Mouse (Mus musculus): ENCODE data around the gene Runx1.

Gene Runx1

DNA sequence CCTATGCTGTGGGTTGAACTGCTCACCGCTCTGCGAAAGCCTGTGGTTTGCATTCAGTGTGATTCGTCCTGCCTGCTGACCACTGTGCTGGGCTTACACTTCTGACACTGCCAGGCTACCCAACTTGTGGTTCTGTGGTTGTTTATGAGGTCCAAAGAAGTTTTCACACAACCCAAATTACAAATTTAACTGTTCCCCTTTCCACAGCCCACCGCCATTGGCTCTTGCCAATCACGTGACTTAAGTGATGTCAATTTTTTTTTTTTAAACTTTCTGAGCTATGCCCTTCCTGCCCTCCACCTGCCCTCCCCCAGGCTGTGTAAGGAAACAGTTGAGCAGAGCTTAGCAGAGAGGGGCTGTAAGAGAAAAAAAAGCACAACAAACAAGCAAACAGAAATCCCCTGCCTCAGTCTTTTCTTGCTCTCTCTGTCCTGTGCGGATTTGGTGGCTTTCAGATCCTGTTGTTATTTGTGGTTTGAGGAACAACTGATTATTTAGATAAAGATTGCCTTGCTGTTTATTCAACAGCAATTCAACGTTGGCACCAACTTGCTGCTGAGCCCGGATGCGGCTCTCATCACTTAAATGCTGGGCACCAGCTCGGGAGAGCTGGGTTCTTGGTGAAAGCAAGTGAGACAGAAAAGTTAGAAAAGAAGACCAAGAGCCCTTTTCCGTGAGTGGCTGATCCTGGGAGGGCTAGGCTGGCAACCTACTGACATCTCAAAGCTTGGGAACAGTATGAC is at the start of gene Runx1:
Gene Runx1, minus strand, starts transcription at position 242 of the 743 bp plus-strand sequence.
- peak; percentile 33 for DNase-seq (ENCODE audit: low read depth, low spot score)

DNA sequence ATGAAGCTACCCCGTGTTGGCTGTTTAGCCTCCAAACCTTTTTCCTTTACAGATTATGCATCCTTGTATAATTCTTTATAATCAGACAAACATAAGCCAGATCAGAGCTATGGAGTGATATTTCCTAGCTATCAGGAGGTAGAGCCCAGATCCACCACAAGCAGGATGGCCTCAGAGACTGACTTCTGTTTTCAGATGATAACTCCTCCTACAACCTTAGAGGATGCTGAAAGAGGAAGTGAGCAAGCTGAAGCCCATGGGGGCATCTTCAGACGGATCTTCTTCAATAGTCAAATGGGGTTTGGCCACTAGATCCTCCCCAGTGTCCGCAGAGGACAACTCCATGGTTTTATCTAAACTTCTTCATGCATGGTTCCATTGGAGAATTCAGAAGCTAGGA is 48.1 kb upstream of the Runx1 start:
- no peak for DNase-seq (ENCODE audit: low read depth, low spot score)

DNA sequence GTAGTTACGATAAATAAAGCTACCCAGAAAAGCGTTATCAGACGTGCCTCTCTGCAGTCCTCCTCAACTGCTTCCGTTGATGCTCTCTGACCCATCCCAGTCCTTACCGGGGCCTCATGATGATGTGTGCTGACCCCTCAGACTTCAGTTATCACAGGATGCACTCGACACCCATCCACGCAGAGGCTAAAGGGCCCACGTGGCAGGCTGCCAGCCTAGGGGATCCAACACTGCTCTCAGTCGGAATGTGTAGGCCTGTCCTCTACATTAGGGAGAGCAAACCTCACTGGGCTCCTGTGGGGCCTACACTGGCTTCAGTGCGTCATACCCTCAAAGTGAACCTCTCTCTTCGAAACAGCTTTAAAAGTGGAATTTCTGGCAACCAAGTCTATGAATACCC is 45.8 kb upstream of the Runx1 start:
- no peak for DNase-seq (ENCODE audit: low read depth, low spot score)

DNA sequence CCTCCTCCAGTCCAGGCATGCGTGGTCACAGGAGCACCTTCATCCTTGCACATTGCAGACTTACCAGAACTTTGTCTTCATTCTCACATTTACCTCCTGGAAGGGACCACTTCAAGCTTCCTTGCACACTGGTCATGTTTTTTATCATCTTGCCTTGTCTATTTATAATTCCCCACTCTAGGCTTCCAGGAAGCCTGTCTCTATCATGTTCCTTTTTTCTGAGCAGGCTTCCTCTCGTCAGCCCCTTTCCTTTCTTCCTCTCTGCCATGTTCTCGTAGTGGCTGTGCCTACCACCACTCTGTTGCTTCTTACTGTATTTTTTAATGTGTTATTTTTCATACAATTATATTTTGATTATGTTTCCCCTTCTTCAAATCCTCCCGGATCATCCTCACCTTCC is 42.6 kb upstream of the Runx1 start:
- DNase-seq (ENCODE audit: low read depth, low spot score), result peak; percentile 9

DNA sequence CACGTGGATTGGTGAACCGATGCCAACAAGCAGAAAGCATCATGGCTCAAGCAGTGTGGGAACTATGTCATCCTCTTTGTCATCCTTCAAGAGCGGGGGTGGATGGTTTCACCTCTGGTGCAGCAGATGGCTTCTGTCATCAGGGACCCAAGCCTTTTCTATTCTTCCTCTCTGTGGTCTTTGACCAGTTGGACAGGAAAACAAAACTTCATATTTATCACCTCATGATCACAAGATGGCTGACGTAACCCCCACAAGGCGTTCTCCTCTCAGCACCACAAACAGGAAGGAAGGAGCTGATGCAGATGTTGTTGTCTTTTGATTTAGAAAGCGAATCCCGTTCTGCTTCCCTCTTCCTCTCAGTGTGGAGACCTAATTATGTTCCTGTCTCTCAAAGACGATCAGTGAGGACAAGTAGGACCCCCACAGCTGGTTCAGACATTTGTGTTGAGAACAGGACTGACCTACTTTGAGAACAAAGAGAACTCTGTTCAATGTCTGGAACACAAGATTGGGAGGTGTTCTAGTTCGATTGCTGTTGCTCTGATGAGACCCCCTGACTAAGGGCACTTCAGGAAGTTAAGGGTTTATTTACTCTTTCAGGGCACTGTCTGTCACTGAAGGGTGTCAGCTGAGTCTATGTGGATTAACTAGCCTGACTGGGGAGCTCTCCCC is 41.4 kb upstream of the Runx1 start:
- peak; percentile 8 for DNase-seq (ENCODE audit: low read depth, low spot score)

DNA sequence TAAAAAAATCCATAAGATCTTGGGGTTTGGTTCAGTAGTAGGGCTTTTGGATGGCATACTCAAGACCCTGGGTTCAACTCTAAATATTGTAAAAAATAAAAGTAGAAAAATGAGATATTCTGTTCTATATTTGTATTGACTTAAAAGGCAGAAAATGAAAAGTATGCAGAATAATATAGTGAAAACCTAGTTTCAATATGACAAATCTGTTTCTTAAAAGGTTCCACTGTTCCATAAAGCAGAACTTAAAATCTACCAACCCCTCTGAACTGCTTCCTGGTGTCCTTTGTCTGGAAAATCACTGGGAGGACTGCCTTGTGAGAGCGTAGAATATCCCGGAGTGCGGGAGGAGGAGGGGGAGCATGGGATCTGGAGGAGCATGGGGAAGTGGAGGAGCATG is 39.4 kb upstream of the Runx1 start:
- DNase-seq (ENCODE audit: low read depth, low spot score), result no peak

DNA sequence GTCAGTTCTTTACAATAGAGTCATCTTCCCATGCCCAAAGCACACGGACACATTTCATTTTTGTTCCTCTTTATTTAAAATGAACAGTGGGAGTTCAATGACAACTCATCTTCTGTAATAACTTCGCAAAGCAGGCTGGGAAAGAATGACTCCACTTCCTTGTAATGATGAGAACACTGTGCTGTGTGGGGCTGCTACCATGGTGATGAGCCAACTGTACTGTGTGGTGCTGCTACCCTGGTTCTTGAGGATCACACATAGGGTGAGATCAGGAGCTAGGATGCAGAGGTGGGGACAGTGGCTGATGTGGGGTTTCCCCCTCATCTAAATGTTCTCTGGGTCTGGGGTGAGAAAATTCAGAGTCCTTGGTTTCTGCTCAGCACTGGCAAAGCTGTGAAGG is 38.2 kb upstream of the Runx1 start:
- DNase-seq (ENCODE audit: low read depth, low spot score), result peak; percentile 49

DNA sequence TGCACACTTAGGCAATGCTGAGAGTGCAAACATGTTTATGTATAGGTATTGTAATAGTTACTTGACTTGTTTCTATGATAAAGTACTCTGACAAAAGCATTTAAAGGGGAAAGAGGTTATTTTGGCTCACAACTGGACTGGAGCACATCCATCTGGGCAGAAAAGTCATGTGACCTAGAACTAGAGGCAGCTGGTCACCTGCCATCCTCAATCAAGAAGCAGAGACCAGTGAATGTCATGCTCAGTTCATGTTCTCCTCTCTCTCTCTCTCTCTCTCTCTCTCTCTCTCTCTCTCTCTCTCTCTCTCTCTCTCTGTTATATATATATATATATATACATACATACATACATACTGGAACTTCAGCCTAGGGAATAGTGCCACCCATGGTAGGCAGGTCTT is 37.2 kb upstream of the Runx1 start:
- DNase-seq (ENCODE audit: low read depth, low spot score), result no peak

DNA sequence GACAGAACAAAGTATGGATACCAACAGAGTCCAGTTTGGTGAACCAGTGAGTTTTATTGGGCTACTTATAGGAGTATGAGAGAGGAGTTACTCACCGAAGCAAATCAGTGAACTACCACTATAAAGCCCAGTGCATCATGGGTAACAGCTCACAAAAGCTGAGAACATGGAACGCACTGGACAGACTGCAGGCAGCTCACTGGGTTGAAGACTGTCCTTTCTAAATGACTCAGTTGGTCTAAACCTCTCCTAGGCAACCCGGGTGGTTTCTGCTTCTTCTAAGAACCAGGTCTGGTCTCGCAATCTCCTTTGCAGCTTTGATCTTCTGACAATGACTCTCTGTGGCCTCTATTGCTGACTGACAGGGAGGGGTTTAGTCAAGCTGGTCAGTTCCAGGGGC is 36.5 kb upstream of the Runx1 start:
- DNase-seq (ENCODE audit: low read depth, low spot score), result no peak

DNA sequence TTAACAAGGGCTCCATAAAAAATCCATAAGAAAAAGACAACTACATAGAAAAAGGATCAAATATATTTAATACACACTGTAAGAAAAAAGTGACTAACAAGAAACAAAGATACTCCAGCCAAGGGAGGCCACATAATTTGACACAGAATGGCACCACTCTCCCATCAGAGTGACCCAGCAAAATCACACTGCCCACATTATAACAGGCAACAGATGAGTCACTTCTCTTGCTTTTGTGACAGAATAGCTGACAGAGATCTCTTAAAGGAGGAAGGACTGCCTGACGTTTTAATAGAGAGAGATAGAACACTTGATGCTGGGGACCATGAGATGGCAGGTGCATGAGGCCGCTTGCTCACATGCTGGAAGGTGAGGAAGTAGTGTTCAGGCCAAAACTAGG is 35.6 kb upstream of the Runx1 start:
- DNase-seq (ENCODE audit: low read depth, low spot score), result no peak

DNA sequence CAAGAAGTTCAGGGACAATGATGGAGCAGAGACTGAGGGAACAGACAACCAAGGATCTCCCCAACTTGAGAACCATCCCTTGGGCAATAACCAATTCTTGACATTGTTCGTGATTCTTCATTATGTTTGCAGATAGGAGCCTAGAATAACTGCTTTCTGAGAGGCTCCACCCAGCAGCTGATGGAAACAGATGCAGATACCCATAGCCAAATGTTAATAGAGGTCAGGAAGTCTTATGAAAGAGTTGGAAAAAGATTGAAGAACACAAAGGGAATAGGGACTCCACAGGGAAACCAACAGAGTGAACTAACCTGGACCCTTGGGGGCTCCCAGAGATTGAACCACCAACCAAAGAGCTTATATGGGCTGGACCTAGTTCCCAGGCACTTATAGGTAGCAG is 34.7 kb upstream of the Runx1 start:
- DNase-seq (ENCODE audit: low read depth, low spot score), result no peak

DNA sequence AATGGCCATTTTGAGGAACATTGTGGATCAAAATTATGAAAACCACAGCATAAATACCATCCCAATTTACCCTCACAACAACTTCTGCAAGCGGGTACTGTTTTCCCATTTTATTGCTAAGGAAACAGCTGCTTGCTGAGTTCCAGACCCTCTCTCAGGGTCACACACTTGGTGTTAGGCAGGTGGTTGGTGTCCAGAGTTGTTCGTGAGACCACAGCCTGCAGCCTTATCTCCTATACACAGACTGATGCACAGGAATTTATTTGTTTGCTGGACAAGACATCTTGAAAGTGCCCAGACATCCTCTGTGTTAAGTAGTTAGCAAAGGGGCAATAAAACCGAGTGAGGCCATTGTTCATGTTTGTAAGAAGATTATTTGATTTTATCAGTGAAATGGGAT is 30.8 kb upstream of the Runx1 start:
- no peak for DNase-seq (ENCODE audit: low read depth, low spot score)

DNA sequence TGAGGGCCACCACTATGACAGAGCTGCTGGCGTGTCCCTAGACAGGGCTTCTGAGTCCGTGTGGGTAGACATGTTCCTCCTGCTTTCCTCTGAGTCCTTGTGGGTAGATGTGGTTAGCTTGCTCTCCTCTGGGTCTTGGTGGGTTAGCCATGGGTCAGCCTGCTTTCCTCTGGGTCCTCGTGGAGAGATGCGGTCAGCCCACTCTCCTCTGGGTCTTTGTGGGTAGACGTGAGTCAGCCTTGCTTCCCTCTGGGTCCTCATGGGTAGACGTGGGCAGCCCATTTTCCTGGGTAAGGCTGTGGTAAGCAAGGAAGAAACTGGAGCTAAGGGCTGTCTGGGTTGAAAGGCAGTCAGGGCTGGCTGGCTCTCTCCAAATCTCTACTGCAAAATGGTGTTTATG is 26.3 kb upstream of the Runx1 start:
- DNase-seq (ENCODE audit: low read depth, low spot score), result no peak

DNA sequence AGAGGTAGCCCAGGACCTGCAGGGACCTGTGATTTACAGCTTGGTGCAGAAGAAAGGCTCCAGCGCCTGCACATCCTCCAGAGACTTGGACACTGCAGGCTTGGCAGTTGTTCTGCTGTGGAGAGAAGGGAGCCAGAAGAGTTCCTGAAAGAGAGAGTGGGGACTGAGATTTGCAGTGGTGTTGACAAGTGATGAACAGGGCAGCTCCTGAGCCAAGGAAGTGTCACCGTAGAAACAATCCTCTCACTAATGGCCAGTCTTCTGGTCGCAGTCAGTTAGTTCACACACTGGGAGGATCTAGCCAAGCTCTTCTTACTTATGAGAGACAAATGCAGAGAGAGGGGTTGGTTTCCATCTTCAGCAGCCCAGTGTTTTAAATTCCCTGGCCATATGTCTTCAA is 24.5 kb upstream of the Runx1 start:
- no peak for DNase-seq (ENCODE audit: low read depth, low spot score)

DNA sequence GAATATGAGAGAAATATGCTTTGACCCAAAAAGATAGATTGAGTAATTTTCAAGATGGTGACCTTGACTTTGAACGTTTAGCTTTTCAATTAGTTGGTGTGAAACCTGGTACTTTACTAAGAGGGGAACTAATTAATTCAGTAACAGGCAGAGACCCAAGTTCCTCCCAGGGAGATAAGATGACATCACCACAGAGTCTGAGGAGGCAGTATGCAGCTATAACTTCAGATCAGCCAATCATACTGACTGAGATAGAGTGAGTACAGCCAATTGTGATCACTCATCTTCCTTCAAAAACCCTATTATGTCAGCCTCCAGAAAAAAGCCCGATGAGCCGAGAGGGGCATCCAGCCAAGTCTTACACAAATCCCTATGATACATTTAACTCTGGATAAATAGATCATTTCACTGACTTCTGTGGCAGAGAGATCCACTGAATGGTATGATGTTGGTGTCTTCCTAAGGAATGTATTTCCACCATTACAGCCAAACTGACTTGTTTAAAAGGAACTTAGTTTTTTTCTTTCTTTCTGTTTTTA is 21.9 kb upstream of the Runx1 start:
- DNase-seq (ENCODE audit: low read depth, low spot score), result peak; percentile 16

DNA sequence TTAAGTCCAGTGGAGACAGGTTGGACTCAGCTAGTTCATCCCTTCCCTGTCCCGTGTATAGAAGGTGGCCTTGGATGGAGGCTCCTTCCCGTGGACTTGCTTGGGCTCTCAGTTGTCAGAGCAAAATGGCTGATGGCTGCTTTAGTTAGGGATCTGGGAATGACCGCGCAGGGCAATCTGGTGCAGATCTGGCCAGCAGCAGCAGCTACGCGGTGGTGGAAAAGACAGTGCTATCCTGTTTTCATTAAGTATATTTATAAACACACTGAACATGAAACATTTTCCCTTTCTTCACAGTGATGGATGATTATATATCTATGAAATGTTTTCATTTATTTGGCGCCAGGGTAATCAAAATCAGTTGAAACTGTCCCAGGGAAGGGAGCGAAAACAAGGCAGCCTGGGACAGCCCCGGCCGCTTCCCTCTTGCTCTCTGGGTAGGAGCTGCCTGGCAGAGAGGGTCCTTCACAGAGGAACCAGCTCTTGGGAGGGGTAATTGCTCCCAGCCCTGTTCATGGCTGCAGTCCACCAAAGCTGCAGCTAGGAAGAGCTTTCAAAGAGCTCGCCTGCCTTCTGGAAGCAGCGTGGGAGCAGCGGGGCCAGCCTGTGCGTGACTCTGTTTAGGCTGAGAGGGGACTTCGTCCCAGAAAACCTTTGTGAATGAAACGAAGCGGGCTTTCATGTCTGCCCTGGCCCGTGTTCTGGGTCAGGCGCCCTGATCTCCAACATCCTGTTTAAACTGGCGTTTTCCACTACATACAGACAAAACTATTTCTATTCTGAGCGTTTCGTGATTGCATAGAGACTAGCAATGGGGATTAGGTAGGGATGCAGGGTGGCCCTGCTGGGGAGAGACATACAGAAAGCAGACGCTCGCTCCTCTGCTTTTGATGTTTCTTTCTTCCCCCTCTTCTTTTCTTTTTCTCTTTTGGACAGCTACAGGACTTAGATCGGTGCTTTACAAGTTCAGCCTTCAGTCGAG is 19.6 kb upstream of the Runx1 start:
- DNase-seq (ENCODE audit: low read depth, low spot score), result peak; percentile 16

DNA sequence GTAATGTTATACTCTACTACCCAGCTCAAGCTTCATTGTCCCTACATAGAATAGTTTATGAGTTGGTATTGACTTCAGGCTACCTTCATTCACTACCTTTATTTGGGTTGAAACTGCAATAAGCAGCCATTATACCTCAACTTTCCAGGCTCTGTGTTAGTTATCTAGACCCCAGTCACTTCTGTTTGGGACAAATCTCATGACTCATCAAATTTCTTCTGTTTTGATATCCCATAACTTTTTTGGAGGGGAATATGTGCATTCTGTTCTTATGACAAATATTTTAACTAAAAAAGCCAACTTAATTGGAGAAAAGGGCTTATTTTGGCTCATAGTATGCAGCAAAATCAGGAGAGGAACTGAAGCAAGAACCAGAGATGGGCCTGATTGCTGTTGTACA is 12.8 kb upstream of the Runx1 start:
- no peak for DNase-seq (ENCODE audit: low read depth, low spot score)

DNA sequence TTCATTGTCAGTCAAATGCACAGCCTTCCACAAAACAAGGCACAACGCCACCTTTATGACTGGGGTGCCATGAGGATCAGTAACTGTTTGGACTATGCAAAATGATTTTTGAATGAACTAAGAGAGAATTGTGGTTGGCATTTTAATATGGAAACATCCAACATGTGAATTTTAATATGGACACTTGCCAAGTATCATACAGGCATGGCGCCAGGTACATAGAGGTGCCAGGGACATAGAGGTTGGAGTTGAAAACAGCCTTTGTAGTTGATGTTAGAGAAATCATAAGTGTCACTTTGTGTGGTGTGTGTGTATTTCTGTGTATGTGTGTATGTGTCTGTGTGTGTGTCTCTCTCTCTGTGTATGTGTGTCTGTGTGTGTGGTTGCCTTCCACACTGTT is 5.4 kb upstream of the Runx1 start:
- DNase-seq (ENCODE audit: low read depth, low spot score), result no peak

DNA sequence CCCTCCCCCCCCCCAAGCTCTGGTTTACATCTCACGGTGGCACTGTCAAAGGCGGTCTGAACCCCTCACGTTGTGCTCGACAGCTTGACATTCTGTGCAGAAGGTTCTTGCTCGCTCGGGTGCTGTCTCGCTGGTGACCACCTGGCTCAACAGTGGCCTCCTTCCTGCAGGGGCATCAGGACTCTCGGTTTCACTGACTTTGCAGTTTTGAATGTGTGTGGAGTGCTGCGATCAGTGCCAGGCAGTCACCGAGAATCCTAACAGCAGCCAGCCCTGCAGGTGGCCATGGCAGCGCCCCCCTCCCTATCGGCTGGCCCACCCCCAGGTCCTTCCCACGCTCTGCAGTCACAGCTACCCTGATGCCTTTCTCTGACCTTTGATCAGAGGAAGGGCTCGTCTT is 4.5 kb upstream of the Runx1 start:
- DNase-seq (ENCODE audit: low read depth, low spot score), result no peak

DNA sequence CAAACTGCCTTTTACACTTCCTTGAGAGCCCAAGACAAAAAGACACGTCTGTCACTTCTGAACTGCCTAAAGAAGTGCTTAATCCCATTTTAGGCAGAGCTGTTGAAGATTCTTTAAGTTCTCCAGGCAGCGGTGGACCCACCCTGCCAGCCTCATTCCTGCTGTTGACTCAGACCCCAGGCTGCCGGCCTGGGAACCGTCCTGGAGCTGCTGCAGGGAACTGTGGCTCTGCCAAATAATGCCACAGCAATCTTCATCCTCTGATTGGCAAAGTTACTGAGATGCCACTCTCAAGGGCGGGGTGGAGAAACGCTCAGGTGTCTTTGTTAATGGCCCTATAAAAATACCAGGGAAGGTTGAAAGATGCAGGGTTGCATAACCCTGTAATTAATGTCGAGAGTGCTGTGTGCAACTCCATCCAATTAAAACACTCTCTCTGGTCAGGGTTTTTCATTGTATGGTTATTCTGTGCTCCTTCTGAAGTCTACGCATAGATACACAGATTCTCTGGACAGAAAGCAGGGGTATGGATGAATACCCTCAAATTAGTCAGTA is 2.4 kb upstream of the Runx1 start:
- no peak for DNase-seq (ENCODE audit: low read depth, low spot score)

DNA sequence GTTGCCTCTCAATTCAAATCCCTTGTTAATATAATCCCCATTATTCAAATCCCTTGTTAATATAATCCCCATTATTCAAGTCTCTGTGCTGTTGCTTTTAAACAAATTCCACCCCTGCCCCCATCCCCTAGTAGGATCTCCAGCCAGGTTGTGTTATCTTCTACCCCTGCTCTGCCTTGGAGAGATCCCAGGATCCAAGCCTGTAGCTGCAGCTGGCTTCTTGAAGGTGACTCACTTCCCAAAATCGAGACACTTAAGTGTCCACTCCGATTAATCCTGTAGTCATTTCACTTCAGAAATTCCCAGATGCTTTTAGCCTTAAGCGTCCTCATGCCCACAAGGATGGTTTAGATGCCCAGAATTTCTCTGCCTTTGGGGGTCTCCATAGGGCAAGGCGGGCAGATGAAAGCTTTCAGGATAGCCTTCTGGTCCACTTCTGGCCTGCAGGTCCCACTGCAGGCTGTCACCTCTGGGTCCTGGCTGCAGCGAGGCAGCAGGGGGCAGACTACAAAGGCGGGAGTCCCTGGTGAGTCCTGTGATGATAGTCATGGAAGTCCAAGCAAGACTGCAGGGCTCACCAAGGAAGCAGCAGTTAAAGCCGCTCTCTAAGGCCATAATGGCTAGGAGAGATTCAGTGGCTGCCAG is 1.8 kb upstream of the Runx1 start:
- peak; percentile 9 for DNase-seq (ENCODE audit: low read depth, low spot score)

All from brain, adult 2 months (tissue).